Mouse (Mus musculus): Measurements from ENCODE around the gene Scn8a.

Gene Scn8a

DNA sequence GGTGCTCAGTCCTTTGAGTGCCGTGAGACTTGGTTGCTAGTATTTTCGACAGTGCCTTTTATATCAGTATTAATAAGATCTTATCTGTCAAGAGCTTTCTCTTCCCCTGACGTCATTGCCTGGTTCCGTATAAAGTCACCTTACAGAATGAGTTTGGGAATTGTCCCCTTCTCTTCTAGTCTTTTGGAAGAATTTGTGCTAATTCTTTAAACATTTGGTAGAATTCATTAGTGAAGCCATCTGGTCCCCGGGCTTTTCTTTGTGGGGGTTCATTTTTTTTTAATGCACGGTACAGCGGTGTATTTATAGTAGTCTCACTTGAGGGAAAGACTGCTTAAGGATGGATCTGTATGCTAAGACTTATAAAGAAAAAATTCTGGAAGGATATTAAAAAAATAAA is 84.3 kb downstream of the Scn8a start:
- in situ Hi-C loops (cut with MboI, MseI) = no loop called here

DNA sequence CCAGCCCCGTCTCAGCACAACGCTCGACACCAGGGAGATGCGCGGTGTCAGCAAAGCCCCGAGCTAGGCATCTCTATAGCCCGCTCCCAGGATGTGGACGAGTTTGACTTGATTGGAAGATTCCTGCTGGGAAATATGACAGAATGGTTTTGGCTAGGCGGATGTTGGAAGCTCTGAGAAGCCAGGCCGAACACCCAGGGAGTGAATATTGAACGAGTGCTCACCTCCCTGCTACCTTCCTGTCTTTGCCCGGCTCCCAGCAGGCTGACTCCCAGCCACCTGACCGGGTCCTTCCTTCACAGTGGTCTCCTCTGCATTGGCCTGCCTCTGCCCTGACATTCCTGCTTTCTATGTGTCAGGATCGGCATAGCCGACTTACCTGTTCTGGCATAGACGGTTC is 85.1 kb downstream of the Scn8a start:
- in situ Hi-C loops (cut with MboI, MseI) = no loop called here

DNA sequence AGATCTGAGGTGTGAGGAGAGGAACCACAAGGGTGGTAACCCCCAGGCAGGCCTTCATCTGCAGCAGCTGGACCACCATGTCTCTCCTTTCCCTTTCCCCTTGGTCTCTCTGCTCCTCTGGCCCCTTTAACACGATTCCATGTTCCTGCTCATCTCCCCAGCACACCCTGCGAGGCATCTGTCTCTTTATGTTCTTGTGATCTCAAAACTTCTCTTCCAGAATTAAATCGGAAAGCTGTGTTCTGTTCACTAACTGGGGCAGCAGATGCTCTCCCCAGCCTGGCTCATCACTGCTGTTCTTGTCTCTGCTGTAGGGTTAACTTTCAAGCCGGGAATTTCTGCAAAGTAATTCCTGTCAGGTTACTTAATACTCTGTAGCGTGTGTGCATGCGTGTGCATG is 91.3 kb downstream of the Scn8a start:
- in situ Hi-C loops (cut with MboI, MseI) = no loop called here

DNA sequence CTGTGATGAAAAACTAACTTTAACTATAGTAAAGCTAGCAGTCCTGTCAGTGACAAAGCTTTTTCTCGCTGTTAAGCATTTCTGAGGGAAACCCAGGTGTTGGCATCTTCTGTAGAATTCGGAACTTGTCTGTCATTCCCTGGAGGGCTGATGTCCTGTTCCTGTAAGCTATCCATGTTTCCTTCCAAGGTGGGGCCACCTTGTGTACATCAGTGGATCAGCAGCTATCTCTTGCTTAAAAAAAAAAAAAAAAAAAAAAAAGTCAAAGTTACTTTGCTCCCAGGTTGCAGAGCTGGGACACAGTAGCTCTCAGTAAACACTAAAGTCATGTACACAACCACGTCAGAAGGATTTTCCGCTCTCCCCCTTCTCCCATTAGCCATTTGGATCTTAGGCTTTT is 91.9 kb downstream of the Scn8a start:
- in situ Hi-C loops (cut with MboI, MseI) = no loop called here

DNA sequence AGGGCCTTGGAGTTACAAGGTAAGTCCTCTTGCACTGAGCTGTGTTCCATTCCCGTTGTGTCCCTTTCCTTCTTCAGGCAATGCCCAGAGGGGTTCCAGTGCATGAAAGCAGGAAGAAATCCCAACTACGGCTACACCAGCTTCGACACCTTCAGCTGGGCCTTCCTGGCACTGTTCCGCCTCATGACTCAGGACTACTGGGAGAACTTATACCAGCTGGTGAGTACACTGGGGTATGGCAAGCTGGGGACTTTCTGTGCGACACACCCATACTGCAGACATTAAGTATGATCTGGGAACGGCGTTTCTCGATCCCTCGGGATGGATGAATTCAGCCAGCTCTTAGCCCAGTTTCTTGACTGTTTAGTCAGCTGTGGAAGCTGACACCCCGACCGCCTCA is 101.8 kb downstream of the Scn8a start:
- in situ Hi-C loops (cut with MboI, MseI) = no loop called here

DNA sequence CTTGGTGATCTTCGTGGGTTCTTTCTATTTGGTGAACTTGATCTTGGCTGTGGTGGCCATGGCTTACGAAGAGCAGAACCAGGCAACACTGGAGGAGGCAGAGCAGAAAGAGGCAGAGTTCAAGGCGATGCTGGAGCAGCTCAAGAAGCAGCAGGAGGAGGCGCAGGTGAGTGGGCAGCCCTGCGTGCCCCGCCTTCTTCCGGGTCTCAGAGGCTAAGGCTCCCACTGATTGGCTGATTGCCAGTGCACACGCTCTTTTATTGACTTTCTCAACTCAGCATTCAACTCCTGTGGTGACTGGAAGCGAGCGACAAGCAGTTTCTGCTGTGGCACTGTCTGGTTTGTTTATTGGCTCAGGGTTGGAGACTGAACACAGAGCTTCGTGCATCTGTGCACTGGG is 103.1 kb downstream of the Scn8a start:
- in situ Hi-C loops (cut with MboI, MseI) = no loop called here

DNA sequence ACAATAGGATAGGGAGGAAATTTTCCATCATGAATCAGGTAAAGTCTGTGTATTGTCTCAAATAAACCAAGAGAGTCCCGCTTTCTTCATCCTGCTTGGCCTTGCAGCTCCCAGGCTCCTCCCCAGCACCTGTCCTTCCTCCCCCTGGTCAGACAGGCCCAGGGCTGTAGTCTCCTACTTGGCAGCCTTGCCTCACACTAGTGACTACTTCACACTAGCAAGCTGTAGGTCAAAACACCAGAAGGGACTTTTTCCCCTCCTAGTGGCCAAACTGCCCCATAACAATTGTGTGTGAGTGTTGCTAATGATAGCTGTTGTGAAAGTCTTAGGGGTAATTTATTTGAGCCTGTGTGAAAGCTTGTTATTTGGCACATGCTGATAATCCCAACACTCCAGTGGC is 105.0 kb downstream of the Scn8a start:
- in situ Hi-C loops (cut with MboI, MseI) = no loop called here

DNA sequence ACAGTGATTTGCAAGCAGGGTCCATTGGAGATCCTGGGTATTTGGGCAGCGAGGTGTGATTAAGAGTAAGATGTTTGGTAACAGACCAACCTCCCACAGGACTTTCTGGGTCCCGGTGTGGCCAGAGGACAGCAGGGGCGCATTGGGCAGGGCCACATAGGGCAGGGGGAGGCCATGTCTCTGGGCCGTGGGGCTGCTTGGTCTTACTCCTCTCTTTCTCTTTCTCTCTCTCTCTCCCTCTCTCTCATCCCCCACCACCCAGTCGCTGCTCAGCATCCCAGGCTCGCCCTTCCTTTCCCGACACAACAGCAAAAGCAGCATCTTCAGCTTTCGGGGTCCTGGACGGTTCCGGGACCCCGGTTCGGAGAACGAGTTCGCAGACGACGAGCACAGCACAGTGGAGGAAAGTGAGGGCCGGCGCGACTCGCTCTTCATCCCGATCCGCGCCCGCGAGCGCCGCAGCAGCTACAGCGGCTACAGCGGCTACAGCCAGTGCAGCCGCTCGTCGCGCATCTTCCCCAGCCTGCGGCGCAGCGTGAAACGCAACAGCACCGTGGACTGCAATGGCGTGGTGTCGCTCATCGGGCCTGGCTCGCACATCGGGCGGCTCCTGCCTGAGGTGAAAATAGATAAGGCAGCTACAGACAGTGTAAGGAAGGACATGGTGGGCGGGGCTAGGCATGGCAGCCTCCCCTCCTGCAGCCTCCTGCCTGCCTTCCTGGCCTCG is 113.9 kb downstream of the Scn8a start:
- in situ Hi-C loops (cut with MboI, MseI) = no loop called here

DNA sequence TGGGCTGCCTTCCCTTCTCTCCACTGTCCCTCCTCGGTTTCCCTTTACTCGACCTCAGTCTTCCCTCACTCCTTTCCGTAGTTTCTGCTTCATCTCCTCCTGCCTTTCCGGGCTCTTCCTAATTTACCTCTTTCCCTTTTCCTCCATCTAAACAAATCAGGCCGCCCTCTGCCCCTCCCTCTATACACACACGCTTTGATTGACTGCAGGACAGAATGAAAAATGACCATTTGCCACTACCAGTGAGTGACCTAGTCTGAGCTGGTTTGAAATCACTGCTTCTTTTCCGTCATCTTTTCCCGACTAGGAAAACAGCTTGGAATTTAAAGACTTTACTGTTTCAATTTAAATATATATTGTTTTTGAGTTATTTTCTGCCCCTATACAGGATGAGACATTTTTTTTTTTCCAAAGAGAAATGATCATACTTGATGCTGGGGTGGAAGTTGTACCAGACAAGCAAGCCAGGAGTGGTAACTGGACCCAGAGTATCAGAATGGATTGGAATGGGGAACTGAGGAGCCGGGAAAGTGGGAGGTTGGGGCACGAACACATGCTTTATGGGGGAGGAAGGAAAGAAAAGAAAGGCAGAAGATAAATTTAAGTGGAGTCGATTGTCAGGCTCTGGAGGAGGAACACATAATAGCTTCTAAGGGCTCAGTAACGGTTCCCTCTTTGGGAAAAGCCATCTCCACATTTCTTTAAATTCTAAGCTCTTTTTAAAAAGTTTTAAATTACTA is 114.7 kb downstream of the Scn8a start:
- in situ Hi-C loops (cut with MboI, MseI) = no loop called here

DNA sequence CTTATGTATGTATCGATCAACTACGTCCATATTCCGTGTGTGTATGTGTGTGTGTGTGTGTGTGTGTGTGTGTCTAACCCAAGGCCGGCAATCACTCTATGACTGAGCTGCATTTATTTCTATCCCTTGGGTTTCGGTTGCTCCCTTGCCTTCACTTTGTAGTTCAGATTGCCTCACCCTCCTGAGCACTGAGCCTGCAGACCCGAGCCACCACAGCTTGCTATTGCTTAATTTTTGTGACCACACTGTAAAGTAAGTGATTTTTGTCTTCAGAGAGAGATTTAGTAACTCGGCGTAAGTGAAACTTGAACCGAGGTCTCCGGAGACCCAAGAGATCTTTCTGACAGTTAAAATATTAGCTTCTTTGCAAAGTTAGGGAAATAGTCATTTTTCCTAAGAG is 116.8 kb downstream of the Scn8a start:
- in situ Hi-C loops (cut with MboI, MseI) = no loop called here

DNA sequence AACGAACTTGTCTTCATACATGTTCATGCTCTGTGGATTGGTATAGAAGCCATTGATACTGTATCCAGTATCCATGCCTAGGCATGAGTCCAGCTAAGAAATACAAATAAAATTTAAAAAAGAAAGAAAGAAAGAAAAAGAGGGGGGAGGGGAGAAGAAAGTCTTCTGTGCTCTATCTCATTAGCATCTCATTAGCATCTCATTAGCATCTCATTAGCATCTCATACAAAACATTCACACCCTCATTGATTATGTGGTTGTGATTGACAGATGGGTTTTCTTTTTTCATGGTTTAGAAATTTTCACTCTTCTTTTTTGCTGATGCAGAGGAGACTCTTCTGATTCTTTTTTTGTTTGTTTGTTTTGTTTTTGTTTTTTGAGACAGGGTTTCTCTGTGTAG is 117.4 kb downstream of the Scn8a start:
- in situ Hi-C loops (cut with MboI, MseI) = no loop called here

DNA sequence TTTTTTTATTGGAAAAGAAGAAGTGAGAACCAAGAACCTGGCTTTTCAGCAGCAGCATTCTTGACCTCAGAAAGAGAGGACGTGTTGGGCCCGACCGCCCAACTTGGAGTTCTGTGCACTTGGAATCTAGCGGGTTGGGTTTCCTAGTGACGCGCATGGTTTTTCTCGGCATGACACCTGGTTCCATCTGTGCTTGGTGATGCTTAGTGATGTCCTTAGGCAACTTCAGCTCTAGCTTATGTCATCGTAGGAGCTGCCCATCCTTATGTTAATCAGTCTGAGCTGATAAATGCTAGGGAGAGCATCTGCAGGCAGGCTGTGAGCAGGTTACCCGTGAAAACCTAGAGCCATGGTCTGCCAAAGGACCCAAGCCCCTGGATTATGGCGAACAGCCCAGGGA is 120.6 kb downstream of the Scn8a start:
- in situ Hi-C loops (cut with MboI, MseI) = no loop called here

DNA sequence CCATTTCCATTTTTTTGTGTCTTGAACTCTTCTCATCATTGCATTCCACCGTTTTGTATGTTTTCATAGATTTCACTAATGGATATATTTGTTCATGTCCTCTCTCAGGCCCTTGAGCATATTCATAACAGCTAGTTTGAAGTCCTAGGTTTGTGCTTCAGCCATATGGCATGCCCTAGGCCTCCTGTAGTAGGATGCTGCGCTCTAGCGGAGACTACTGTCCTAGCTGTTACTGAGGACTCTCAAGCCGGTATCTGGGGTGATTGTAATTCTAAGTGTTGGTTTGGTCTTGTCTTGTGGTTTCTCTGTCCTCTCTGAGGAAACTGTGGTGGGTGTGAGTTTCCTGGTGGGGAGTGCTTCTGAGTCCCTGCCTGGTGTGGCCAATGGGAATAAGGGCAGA is 127.4 kb downstream of the Scn8a start:
- in situ Hi-C loops (cut with MboI, MseI) = no loop called here

DNA sequence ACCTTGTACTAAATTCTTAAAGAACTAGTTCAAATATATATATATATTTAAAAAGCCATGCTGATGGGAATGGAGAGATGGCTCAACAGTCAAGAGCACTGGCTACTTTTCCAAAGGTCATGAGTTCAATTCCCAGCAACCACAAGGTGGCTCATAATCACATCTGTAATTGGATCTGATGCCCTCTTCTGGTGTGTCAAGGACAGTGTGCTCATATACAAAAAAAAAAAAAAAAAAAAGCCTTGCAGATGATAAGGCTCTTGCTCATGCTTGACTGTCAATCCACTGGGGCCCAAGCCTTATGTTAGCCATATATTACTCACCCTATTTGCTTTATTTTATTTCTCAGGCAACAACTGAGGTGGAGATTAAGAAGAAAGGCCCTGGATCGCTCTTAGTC is 132.0 kb downstream of the Scn8a start:
- in situ Hi-C loops (cut with MboI, MseI) = no loop called here

DNA sequence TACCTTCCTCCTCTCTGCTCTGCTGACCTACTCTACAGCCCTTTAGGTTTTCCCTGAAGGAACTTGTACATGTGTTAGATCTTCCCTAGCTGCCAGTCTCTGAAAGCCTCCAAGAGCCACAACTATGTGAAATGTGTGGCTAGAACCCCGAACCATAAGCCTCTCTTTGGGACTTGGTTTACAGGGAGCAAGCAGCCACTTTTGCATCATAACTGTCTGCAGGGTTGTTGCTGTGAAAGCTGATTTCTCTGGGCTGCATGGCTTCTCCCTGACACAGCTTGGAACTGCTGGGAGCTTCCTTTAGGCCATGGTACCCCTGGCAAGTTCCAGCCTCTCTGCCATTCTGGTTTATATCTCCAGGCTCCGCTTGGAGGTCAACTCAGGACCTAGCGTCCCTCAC is 132.8 kb downstream of the Scn8a start:
- in situ Hi-C loops (cut with MboI, MseI) = no loop called here

DNA sequence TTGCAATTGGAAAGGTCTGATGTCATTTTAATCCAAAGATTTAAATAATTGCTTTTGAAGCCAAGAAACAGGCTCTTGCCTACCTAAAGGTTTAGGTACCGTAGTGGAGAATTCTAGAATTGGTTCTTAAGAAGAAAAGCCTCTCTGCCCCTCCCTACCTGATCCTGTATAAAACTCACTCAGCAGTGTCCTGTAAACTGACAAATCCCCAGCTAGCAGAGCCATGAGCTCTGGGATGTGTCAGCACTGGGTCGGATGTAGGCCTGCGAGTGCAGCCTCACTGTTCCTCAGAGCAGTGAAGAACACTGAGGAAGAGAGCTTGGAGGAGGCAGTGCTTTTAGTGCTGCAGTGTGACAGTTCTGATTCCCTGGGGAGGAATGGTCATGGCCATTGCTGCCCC is 134.9 kb downstream of the Scn8a start:
- in situ Hi-C loops (cut with MboI, MseI) = no loop called here

DNA sequence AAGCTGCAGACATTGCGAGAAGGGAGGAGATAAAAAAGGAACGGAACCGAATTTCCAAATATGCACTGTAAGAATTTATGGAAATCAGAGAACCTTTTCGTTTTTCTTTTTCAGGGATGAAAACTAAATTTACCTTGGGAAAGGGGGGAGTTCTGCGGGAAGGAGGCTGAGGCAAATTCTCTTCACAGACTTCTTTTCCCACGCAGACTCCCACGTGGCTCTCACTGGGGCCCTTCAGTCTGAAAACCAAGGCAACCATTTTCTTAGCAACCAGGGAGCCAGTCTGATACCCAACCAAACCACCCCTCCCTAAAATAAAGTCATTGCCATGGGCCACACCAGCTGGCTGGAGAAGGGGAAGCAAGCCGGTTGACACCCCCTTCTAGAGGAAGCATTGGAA is 136.1 kb downstream of the Scn8a start:
- in situ Hi-C loops (cut with MboI, MseI) = no loop called here

DNA sequence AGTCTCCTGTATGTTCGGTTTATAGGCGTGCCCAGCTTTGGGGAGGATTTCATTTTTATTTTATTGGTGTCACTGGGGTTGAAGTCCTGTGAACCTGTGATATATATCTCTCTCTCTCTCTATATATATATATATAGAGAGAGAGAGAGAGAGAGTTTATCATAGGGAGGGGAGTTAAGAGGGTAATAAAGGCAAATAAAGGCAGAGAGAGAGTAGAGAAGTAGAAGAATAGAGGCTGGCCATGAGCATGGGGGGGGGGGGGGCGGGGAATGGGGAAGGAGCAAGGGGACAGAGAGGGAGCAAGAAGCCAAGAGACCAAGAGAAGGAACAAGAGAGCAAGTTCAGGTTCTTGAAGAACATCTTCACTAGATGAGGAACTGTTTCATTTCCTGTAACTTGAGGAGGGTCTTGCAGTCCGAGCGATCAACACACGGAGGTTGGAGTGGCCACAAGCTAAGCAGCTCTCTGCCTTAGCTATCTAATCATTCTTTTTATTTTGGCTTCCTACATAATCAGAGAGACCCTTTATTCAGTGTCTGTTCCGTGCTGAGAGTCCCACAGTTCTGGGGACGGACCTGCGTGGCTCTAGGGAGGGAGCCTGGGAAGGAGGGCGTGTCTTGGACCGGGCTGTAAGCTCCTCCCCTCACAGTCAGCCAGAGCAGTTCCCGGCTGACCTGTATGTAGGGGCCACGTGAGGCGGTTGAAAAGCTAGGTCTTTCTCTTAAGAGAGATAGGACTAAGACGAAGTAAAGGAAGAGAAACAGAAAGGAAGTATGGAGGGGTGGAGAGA is 136.8 kb downstream of the Scn8a start:
- in situ Hi-C loops (cut with MboI, MseI) = no loop called here

DNA sequence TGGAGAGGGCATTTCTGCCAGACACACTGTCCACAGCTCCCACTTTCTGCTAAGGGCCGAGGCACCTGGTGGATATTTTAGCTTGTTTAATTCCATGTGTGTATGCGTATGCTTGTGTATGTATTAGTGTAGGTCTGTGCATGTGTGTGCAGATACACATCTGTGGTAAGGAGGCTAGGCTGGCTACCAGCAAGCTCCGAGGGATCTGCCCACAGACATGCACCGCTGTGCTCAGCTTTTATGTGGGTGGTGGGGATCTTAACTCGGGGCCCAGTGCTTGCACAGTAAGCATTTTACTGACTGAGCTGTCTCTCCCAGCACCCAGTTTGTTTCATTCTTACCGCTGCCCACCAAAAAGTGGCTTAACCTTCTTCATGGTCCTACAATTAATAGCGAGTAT is 137.6 kb downstream of the Scn8a start:
- in situ Hi-C loops (cut with MboI, MseI) = no loop called here

DNA sequence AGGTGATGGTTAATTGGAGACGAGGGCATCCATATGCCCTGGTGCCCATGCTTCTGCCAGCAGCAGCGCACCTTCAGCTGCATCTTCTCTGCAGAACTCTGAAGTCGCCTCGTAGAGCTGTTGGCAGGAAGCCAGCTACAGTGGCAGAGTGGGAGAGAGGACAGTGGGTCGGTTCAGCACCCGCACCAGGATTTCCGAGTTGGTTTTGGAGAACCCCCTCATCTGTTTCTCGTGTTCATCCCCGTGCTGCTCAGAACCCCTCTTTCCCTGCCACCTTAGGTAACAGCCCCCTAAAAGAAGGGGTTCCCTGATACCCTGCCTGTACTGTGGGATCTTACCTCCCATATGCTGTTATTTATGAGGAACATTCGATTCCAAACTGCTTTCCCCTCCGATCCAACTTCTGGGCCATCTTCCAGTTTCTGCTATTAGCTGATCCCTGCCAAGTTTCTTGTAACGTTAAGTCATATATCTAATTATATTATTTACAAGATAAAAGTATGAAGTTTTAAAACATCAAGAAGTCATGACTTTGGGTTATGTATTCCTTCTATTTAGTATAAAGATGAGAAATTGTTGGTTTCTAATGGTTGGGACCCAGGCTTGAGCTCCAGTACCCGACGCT is 138.8 kb downstream of the Scn8a start:
- in situ Hi-C loops (cut with MboI, MseI) = no loop called here

DNA sequence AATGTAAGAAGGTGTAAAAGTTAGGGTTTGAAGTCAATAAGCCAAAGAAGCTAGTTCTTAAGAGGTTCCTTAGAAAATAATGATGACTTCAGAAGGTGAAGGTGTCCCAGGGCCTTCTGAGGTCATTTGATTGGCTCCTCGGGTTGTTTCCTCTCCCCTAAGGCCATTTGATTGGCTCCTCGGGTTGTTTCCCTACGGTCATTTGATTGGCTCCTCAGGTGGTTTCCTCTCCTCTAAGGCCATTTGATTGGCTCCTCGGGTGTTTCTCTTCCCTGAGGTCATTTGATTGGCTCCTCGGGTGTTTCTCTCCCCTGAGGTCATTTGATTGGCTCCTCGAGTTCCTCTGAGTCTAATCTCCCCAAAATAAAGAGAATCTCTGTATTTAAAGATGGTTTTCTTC is 141.7 kb downstream of the Scn8a start:
- in situ Hi-C loops (cut with MboI, MseI) = no loop called here

DNA sequence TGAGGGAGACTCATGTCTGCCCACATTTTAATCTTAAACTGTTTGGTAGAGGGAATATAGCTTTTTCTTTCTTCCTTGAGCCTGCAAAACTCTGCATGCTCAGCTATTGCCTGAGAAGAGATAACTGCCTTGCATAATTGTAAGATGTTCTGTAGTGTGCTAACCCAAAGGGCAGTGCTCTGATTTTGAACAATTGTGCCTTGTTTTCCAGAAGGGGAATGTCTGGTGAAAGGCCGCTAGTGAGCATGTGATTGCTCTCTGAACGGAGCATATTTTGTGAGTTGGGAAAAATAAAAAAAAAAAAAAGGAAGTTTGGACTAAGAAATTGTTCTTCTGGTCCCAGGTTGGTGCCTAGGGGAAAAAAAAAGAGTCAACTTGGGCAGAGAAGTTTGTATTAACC is 159.3 kb downstream of the Scn8a start:
- in situ Hi-C loops (cut with MboI, MseI) = no loop called here

Measured in T-helper 1 cell (primary cell).